Mouse (Mus musculus): ENCODE measurements around the gene Mef2c.
A peak's percentile ranks its signal among the peaks of the same experiment; 100 is the strongest.

The Mef2c gene

DNA sequence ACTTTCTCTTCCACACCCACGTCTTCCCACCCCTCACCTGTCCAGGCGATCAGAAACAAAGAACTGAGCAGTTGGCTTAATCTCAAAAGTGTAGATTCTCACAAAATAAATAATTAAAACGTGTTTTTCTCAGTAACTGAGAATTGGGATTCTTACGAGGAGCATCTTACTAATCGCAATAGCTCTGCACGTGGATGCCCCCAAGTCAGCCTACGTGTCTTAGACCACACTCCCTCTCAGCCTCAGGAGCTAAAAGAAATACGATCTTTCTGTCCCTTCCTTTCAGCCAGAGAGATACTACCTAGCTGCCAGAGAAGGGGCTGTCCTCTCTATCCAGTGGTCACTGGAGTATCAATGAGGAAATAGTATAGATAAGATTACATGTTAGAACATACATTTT lies 106.3 kb downstream of the Mef2c start:
- DNase-seq (ENCODE audit: low spot score in 2 of 2) = no peak

DNA sequence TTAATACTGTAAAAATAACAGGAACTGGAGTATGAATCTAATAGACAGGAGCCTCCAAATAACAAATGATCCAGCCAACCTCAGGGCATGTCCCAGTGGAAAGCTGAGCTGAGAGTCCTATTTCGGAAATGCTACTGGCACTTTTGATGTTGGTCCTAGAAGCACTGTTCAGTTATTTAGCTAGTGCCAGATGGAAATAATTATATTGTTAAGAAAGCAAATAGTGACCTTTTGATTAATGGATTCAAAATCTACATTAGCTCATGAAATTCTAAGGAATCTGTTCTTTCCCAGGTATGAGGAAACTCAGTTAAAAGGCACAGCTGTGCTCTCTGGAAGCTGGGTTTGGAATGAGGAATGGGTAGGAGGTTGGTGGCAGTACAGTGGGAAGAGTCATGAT lies 108.4 kb downstream of the Mef2c start:
- DNase-seq (ENCODE audit: low spot score in 2 of 2) = no peak

DNA sequence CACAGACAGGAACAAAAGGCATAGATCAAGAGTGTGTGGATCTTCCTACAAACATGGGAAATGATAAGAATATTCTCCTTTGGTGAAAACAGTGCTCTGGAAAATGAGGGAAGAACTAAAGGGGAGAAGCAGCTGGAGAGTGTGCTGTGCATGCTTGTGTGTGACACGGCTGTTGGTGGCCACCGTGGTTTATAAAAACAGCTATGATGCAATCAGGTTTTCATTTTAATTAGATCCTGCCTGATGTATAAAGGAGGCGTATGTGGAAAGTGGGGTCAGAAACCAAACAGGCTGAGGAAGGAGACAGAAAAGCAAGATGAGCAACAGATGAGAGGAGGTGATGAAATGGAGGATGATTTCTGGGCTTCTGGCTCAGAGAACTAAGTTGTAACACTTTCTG lies 112.0 kb downstream of the Mef2c start:
- DNase-seq (ENCODE audit: low spot score in 2 of 2) = no peak

DNA sequence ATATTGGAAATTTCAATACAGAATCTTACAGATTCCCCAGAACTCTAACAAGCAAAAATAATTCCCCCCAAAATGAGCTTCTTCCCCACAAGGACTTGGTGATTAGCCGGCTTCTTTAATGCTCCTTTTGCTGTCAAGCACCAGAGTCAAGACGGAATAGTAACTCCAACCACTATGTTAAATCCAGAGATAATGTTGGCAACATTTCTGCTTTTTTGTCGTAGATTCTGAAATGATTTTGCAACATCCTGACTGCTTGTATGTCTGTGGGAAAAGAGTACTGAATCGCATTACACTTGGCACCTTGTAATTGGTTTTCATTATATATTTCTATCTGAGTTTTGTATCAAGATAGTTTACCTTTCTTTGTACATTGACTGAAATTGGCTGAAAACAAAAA lies 120.8 kb downstream of the Mef2c start:
- no peak for DNase-seq (ENCODE audit: low spot score in 2 of 2)

DNA sequence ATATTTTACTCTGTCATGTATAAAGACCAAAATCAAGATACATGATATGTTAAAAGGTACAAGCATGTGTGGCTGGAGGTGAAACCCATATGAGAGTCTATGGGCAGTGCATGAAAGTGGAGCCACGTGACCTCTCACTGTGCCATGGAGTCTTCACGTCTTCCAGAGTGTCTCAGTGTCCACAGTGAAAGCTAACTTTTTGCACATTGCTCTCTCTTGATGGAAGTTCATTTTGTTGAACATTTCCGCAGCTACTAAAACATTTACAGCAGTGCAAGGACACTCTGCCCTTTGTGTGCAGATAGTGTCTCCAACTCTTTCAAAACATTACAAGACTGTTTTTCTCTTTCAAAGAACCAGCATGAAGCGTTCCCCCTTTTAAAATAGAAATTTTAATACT lies 123.6 kb downstream of the Mef2c start:
- no peak for DNase-seq (ENCODE audit: low spot score in 2 of 2)

DNA sequence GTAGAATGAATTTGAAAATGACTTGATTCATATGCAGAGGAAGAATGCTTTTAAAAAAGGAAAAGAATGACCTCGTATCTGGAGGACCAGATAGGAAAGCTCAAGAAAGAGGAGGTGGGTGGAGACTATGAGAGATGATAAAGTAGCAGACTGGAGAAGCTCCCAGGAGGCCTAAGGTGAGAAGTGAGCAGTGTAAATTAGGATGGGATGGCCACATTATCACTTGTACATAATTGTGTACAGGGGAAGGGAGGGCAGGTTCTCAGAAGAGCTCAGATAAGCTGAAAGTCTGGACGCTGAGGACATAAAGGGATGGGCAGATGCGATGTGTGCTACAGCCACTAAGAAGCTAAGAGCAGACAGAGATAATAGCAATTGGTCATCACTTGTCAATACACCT lies 124.3 kb downstream of the Mef2c start:
- no peak for DNase-seq (ENCODE audit: low spot score in 2 of 2)

DNA sequence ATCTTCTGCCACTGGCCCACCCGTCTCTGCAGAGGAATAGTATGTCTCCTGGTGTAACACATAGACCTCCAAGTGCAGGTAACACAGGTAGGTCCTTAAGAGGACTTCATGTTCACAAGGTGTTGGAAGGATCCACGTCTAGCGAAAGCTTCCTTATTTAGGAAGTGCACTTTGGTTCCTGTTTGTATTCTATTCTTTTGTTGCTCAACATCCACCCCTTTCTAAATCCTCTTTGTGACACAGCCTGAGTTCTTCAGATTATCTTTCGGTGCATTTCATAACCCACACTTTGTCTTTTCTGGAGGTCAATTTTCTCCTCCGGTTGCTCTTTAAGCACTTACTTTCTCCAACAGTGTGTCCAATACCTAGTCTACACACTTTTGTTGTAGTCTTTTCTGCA lies 129.3 kb downstream of the Mef2c start:
- no peak for DNase-seq (ENCODE audit: low spot score in 2 of 2)

DNA sequence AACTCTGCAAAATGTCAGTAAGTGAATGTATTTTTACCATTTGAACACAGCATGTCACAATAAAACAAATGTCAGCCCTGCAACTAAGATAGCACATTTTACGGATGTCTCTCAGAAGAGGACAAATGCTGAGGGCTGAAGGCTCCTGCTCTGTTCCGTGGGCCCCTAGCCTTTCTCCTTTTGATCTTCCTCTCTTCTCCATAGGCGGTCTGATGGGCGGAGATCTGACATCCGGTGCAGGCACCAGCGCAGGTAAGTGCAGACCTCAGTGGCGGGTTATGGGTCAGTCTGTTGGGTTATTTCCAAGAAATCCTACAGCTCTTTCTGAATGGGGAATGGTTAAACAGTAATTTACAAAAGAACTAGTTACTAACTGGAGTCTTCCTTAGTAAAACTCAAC lies 131.4 kb downstream of the Mef2c start:
- DNase-seq (ENCODE audit: low spot score in 2 of 2) = no peak

DNA sequence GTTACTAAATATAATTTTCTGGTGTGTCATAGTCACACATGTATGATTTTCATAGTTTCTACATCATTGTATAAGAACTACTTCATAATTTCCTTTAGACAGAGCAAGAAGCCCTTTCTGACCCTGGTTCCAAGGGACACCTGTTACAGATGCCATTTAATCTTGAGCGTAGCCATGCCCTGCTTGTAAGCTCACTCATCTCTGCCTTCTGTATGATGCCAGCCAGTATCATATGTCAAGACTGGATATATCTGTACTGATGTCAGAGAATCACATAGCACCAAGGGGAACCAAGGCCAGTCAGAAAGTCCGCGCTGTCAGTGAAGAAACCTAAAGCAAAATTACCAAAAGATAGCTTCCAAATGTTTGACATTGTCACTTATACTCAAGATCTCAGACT lies 133.8 kb downstream of the Mef2c start:
- no peak for DNase-seq (ENCODE audit: low spot score in 2 of 2)

DNA sequence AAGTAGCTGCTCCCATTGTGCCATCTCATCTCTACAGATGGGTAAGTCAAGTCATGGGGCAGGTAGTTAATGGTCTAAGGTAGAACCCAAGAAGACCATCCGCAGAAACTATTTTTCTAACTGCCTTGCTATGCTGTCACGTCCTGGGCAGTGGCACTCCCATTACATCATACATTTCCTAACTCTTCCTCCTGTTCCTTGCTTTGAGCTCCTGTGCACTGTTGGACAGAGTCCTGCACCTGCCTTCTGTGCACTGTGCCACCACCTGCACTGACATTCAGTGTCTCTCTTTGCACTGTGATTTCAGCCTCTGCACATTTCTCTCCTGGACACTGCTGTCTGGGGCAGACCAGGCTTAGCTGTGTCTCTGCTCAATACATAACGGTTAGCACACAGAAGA lies 134.9 kb downstream of the Mef2c start:
- no peak for DNase-seq (ENCODE audit: low spot score in 2 of 2)

DNA sequence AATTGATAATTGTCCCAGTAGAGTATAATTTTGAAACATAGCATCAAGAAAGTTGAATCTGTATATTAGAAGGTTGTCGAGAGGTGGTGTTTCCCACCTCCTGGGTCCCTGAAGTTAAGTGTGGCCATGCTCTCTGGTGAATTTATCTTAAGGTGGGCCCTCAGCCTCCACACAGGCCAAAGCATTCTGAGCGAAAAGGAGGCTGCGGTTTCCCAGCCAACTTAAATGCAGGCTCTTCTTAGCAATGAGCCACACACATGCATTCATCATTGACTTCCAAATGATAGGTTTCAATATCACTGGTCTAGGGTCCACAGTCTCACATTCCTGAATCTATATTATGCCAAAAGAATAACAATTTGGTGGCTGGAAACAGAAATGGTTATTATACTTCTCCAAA lies 145.2 kb downstream of the Mef2c start:
- DNase-seq (ENCODE audit: low spot score in 2 of 2) = no peak

DNA sequence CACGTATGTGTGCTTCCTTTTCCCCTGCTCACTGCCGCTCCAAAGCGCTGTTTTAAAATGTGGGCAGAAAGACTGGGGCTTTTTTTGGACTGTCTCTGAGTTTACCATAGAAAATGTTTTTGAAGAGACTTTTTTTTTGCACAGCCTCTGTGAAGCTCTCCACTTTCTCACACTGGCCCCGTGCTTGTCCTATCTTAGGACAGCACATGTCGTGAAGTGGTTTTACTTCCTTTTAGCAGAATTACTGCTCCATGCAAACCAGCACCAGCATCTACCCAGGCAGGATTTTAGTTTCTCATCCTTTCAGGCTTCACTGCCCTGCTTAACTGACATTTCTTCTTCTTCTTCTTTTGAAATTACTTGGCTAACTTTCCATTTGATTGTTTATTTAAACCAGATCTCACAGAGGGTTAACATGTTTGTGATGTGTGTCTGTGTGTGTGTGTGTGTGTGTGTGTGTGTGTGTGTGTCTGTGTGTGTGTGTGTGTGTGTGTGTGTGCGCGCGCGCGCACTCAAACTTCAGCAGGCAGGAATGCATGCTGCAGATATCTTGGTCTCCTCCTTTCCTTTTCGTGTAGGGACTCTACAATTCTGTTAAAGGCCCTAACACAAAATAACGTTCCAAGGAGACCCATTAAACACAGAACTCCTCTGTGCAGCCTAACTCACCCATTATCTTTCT lies 146.1 kb downstream of the Mef2c start:
- peak in 1 of 2 experiments; percentile 29 for DNase-seq (ENCODE audit: low spot score in 2 of 2)

DNA sequence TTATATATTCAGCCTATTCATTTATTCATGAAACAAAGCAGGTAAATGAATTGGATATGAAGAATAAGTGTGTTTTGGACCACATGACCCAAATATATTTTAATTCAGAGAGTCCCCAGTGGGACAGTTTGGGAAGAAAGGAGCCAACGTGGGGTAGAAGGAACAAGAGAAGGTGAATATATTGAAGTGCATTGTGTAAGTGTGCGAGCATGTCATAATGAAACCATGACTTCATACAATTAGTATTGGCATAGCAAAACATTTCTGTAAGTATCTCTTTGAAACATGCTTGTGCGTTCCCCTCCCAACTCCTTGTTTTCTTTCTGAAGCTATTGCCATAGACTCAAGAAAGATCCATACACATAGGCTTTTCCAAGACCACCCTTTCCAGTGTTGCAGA lies 147.0 kb downstream of the Mef2c start:
- DNase-seq (ENCODE audit: low spot score in 2 of 2) = no peak

DNA sequence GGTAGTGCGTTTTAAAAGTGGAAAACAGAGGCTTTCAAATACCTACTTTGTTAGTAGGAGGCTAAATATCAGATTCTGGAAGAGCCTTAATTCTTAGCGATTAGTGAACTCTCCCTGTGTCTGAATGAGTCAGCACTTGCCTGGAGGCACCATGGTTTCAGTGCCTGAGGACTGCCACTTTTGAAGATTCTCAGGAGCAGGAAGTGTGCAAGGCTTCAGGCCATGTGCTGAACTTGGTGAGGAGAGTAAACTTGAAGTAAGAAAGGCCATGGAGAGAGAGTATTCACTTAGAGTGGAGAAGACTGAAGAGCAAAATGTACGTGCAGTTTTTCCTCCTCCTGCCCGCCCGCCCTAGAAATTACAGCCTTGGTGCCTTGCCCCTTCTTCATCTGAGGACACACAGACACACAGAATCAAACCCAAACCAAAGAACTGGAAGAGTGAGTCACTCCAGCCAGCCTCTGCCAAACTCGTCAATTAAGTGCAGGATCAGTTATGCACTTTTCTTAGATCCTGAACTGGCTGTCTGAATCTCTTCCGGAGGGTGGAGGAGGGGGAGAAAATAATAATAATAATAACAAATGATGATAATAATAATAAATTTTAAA lies 148.2 kb downstream of the Mef2c start:
- no peak for DNase-seq (ENCODE audit: low spot score in 2 of 2)

DNA sequence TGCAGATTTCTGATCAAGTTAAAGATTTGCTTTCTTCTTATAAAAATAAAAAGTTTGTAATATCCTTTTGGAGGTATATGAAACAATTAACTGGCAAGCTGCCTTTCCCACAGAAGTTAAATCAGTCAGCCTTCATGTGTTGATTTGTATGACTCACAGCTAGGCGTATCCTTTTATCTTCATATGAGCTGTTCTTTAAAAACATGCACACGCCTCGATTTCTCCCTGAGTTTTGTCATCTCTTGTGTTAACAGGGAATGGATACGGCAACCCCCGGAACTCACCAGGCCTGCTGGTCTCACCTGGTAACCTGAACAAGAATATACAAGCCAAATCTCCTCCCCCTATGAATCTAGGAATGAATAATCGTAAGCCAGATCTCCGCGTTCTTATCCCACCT lies 148.7 kb downstream of the Mef2c start:
- DNase-seq (ENCODE audit: low spot score in 2 of 2) = no peak

DNA sequence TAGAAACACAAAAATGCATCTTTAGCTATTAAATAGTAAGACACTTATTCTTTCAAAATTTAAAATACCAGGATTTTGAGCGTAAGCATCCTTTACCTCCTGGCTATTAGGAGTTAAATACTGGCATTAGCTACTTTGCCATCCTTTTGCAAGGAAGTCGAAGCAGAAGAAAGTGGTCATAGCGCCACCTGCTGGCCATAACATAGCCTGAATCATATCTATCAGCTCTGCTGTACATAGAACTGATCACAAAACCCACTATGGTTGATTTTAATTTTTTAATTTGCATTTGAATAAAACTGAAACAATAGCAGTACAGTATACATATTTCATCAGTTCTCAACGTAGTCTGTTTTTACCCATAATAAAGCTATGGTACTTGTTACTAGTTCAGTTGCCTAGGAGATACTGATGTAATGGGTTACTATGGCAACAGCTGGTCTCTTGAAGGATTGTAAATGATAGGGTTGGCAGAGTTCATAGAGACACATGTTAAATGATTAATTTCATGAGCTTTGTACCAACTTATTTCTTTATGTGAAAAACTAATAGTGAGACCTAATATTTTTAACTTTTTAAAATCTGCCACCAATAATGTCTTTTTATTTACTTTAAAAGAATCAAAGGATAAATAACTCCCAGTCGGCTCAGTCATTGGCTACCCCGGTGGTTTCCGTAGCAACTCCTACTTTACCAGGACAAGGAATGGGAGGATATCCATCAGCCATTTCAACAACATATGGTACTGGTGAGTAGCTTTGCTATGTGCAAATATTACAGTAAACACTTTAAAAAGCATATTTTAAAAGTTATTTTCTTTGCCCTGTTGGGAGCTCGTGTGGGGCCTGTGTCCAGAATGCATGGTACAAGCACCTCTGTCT lies 151.3 kb downstream of the Mef2c start:
- DNase-seq (ENCODE audit: low spot score in 2 of 2) = peak; percentile 58 to 84

DNA sequence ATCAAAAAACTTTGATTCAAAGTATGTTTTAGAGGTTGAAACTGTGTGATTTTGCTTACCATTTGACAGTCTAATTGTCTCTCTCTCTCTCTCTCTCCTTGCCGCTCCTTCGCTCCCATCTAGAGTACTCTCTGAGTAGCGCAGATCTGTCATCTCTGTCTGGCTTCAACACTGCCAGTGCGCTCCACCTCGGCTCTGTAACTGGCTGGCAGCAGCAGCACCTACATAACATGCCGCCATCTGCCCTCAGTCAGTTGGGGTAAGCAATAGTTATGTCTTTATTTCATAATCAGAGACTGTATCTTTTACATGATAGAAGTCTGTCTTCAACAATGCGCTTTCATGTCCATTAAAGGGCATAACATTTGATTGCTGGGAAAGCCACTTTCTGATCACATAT lies 152.3 kb downstream of the Mef2c start:
- DNase-seq (ENCODE audit: low spot score in 2 of 2) = no peak

DNA sequence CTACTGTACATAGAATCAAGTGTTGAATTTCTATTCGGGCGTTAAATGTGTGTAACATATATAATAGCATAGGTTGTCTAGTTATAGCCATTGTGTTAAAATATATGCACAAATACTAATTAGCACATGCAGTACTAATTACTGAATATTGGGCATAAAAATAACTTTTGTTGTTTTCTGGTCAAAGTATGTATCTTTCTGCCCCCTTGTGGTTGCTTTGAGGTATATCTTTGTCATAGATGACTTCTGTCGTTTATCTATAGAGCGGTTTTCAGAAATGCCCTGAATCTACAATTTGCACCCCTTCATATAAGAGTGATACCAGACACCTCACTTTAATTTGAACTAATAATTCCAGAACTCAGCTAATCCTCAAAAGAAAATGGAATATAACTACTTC lies 152.9 kb downstream of the Mef2c start:
- no peak for DNase-seq (ENCODE audit: low spot score in 2 of 2)

DNA sequence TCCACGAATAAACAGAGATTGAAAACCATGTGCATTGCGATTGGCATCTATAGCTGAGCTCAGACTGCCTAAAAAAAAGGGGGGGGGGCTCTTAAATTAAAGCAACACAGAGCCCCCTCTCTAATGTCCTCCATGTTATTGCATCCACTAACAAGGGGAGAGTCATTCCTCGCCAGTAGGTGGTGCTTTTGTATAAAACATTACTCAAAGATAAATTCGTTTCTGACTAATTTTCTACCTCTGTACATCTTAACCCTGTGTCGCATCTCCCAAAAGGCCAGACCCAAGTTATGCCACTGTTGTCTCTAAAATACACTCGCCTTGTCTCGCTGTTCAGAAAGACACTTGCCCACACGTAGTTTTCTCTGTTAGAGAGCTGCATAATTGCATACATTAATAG lies 156.9 kb downstream of the Mef2c start:
- DNase-seq (ENCODE audit: low spot score in 2 of 2) = no peak

DNA sequence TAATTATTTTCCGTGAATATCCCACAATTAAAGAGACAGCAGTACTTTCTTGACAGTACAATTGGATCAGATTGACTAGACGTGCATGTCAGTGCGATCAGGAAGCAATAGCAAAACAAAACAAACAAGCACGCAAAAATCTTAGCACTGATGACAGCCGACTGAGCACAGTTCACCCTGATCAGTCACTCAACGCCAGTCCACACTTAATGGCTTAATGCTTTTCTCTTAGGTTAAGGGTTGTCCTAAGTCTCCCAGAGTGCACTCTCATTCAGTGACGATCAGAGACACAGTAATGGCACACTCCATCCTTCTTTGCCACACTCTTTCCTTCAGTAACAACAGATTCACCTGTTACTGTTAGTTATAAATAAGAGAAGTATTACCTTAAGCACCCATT lies 157.3 kb downstream of the Mef2c start:
- no peak for DNase-seq (ENCODE audit: low spot score in 2 of 2)

DNA sequence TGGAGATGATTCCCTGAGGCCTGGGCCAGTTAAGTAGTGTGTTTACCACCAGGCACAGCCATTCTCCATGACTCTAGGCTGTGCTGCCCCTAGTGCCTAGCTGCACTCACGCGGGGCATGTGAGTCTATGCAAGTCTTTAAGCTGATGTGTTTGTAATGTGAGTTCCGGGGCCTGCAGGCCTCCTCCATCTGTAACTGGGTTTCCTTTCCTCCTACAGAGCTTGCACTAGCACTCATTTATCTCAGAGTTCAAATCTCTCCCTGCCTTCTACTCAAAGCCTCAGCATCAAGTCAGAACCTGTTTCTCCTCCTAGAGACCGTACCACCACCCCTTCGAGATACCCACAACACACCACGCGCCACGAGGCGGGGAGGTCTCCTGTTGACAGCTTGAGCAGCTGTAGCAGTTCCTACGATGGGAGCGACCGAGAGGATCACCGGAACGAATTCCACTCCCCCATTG lies 158.3 kb downstream of the Mef2c start:
- no peak for DNase-seq (ENCODE audit: low spot score in 2 of 2)

DNA sequence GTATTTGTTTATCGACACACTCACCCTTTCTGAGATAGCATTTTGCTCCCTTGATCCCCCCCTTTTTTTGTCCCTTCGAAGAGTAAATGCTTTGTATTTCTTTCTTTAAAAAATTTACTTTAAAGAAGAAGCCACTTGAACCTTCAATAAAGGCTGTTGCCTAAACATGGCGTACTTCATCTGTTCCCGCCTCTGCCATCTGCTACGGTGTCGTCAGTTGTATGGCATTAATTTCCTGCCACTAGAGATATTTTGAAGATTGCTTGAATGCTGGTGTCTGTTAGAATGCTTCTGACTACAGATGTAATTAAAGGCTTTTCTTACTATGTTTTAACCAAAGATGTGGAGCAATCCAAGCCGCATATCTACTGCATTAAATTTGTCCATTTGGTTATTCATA lies 162.3 kb downstream of the Mef2c start:
- no peak for DNase-seq (ENCODE audit: low spot score in 2 of 2)

DNA sequence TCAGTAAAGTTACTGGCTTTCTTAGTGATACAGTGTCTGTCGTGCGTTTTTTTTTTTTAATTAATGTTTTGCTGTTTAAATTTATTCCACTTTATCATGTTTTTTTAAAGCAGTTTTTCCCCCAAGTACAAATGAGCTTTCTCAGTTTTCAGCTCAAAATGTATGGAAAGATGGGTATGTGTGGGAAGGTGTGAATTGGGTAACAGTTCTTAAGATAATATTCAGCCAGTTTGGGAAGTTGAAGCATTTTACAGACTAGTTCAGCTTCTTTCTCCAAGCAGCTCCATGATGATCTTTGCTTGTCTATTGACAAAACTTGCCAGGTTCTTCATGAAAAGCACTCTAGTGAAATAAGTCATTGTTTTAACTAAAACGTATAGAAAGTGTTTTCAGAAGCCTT lies 163.2 kb downstream of the Mef2c start:
- no peak for DNase-seq (ENCODE audit: low spot score in 2 of 2)

Data from spleen, postnatal 10 days (tissue).